In the genomic region with DNA sequence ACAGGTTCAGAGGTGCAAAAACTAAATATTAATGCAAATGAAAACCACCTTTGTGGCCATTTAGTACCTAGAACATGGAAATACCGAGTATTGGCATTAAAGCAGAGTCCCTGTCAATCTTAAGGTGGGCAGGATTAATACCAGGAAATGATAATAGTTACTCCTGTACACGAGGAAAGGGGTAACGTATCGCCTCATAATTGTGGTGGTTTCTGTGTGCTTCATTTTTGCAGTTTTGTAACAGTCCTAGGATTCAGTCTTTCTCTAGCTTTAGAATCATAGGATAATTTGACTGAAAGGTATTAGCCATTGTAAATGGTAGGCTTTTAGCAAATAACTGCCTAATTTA, we compare ENCODE assay signal across 8 mouse cellular contexts. TPM values are rescaled to one million over a fixed set of nuclear protein-coding genes. Genes with fewer than 3 reads are reported as not detected.
DNase-seq lines count a peak whose midpoint lies in the region; ATAC-seq lines count a peak whose summit lies in the region.

No protein-coding gene starts in this region.

- H3K4me2 ChIP-seq in kidney, embryonic 16.5 days (replicated peaks; ENCODE audit: low read depth, low read length), result peak overlapping the region; percentile 89
- peak overlapping the region; percentile 75 for H3K4me2 ChIP-seq in hindbrain, embryonic 16.5 days (ENCODE audit: low read length)
- peak overlapping the region; percentile 75 for H3K4me2 ChIP-seq in midbrain, embryonic 15.5 days

- H3K27me3 ChIP-seq in kidney, embryonic 16.5 days (ENCODE audit: insufficient read depth, low read length), result no peaks in the 10 kb centered on the region
- H3K27me3 ChIP-seq in hindbrain, embryonic 16.5 days (replicated peaks; ENCODE audit: control insufficient read depth, insufficient read depth, low read length), result no peaks in the 10 kb centered on the region
- H3K27me3 ChIP-seq in midbrain, embryonic 15.5 days (replicated peaks), result no peaks in the 10 kb centered on the region

- no peak for DNase-seq in kidney, postnatal 10 days
- peak; percentile 35 for DNase-seq in c-Kit-positive CD71-positive TER-119-negative erythroid progenitor cells, embryonic 14.5 days (ENCODE audit: low read depth)
- DNase-seq in ovary, postnatal 10 days (ENCODE audit: low spot score), result no peak
- no peak for DNase-seq in embryo, embryonic 10 days (ENCODE audit: low spot score)

- peaks cover 33% of the 10 kb centered on the region for H3K36me3 ChIP-seq in kidney, embryonic 16.5 days (ENCODE audit: insufficient read depth, low read length)
- H3K36me3 ChIP-seq in hindbrain, embryonic 16.5 days (ENCODE audit: control insufficient read depth, insufficient read depth, low read length), result peaks cover 32% of the 10 kb centered on the region
- H3K36me3 ChIP-seq in midbrain, embryonic 15.5 days (replicated peaks), result peaks cover 35% of the 10 kb centered on the region

- H3K9ac ChIP-seq in kidney, embryonic 16.5 days (replicated peaks; ENCODE audit: low read length), result peak overlapping the region; percentile 87
- peak overlapping the region; percentile 92 for H3K9ac ChIP-seq in hindbrain, embryonic 16.5 days (ENCODE audit: low read depth, low read length)
- H3K9ac ChIP-seq in midbrain, embryonic 15.5 days, result peak overlapping the region; percentile 97

- peak overlapping the region; percentile 87 for H3K4me3 ChIP-seq in kidney, embryonic 16.5 days (ENCODE audit: low read length)
- peak overlapping the region; percentile 91 for H3K4me3 ChIP-seq in hindbrain, embryonic 16.5 days (ENCODE audit: low read length)
- H3K4me3 ChIP-seq in midbrain, embryonic 15.5 days, result peak overlapping the region; percentile 96

- H3K4me1 ChIP-seq in kidney, embryonic 16.5 days (ENCODE audit: insufficient read depth, low read length), result peaks cover 24% of the 10 kb centered on the region
- H3K4me1 ChIP-seq in hindbrain, embryonic 16.5 days (ENCODE audit: control insufficient read depth, insufficient read depth, low read depth, low read length), result peaks cover 26% of the 10 kb centered on the region
- H3K4me1 ChIP-seq in midbrain, embryonic 15.5 days, result peaks cover 35% of the 10 kb centered on the region

- 32% methylated on average over 4 of the region's 4 CpGs for WGBS in kidney, embryonic 16.5 days
- WGBS in hindbrain, embryonic 16.5 days, result 15% methylated on average over 4 of the region's 4 CpGs
- WGBS in midbrain, embryonic 15.5 days, result 16% methylated on average over 4 of the region's 4 CpGs

- no peaks in the 10 kb centered on the region for H3K9me3 ChIP-seq in kidney, embryonic 16.5 days (ENCODE audit: low read length)
- H3K9me3 ChIP-seq in hindbrain, embryonic 16.5 days (ENCODE audit: control insufficient read depth, low read length), result no peaks in the 10 kb centered on the region
- H3K9me3 ChIP-seq in midbrain, embryonic 15.5 days, result no peaks in the 10 kb centered on the region

- no peak overlapping the region for H3K27ac ChIP-seq in kidney, embryonic 16.5 days (ENCODE audit: low read length)
- no peak overlapping the region for H3K27ac ChIP-seq in hindbrain, embryonic 16.5 days (ENCODE audit: low read depth, low read length)
- peak overlapping the region; percentile 89; the same call in 1 of the 2 replicates for H3K27ac ChIP-seq in midbrain, embryonic 15.5 days

- ATAC-seq in kidney, embryonic 16.5 days (ENCODE audit: low FRiP score, low TSS enrichment), result no peak
- ATAC-seq in hindbrain, embryonic 16.5 days, result no peak
- ATAC-seq in midbrain, embryonic 15.5 days (replicated peaks), result no peak
- ATAC-seq in erythroid progenitor cell, adult 5-6 weeks (replicated peaks; ENCODE audit: low FRiP score, poor library complexity, severe bottlenecking), result no peak

RNA-seq across cellular contexts. Expression of a gene that starts 2.1 kb away (rescaled TPM):
- polyA plus RNA-seq in kidney, embryonic 16.5 days (2015; fragmentation: Nextera tagmentation; extraction: Ambion mirVana), result 1,160 and 1,207 TPM in 2 replicates
- 2,854 and 3,176 TPM in 2 replicates for polyA plus RNA-seq in hindbrain, embryonic 16.5 days (2015; fragmentation: Nextera tagmentation; extraction: Ambion mirVana)
- polyA plus RNA-seq in midbrain, embryonic 15.5 days (2015; fragmentation: Nextera tagmentation; extraction: Ambion mirVana), result 2,307 and 2,436 TPM in 2 replicates
- 96.0 and 222 TPM in 2 replicates for total RNA-seq in erythroid progenitor cell, adult 5-6 weeks (2015; ENCODE audit: low replicate concordance)
- 92.8 and 101 TPM in 2 replicates for total RNA-seq in erythroid progenitor cell, adult 5-6 weeks (2017; ENCODE audit: low replicate concordance)

RNA-seq across cellular contexts. Expression of a gene that starts 41.9 kb away (rescaled TPM):
- polyA plus RNA-seq in kidney, embryonic 16.5 days (2015; fragmentation: Nextera tagmentation; extraction: Ambion mirVana), result 18.2 and 19.1 TPM in 2 replicates
- polyA plus RNA-seq in hindbrain, embryonic 16.5 days (2015; fragmentation: Nextera tagmentation; extraction: Ambion mirVana), result 11.9 and 13.6 TPM in 2 replicates
- polyA plus RNA-seq in midbrain, embryonic 15.5 days (2015; fragmentation: Nextera tagmentation; extraction: Ambion mirVana), result 12.2 and 14.1 TPM in 2 replicates
- 1.4 and 10.1 TPM in 2 replicates for total RNA-seq in erythroid progenitor cell, adult 5-6 weeks (2015; ENCODE audit: low replicate concordance)
- 4.8 and 11.3 TPM in 2 replicates for total RNA-seq in erythroid progenitor cell, adult 5-6 weeks (2017; ENCODE audit: low replicate concordance)
